Mouse (Mus musculus): ENCODE data around the gene Msh2. TPM values are rescaled to one million over a fixed set of nuclear protein-coding genes. Genes with fewer than 3 reads are reported as not detected.
A peak's percentile ranks its signal among the peaks of the same experiment; 100 is the strongest.

Gene Msh2
- polyA plus RNA-seq, 1 experiment = 5.6 TPM

- H3K27ac ChIP-seq (ENCODE audit: insufficient read depth, low read length) = no peak overlapping the region
- no peak for DNase-seq (ENCODE audit: low read depth in 1 of 2, low spot score in 2 of 2)
- WGBS = 96% methylated on average over 8 of the region's 8 CpGs
- no peak overlapping the region for H3K4me3 ChIP-seq (ENCODE audit: extremely low read depth, insufficient read depth, insufficient read length)
- no peaks in the 10 kb centered on the region for H3K4me1 ChIP-seq (ENCODE audit: control insufficient read depth, insufficient read depth, insufficient read length)
- TF ChIP-seq POLR2A (IDR thresholded peaks at IDR 0.05; ENCODE audit: low read depth, low read length) = no peak
- no peak for TF ChIP-seq CTCF (IDR thresholded peaks at IDR 0.05; ENCODE audit: extremely low read depth, insufficient read depth, insufficient read length, insufficient replicate concordance)
- H3K36me3 ChIP-seq (ENCODE audit: control insufficient read depth, insufficient read depth, low read length) = peaks cover 10% of the 10 kb centered on the region
- no peaks in the 10 kb centered on the region for H3K27me3 ChIP-seq (ENCODE audit: control insufficient read depth, insufficient read depth, low read length)
Observed at GRCm38 (mm10) chr17:87677656-87678055, 5.5 kb downstream of the Msh2 start.

- no peak for DNase-seq (ENCODE audit: low read depth in 1 of 2, low spot score in 2 of 2)
- no peaks in the 10 kb centered on the region for H3K4me1 ChIP-seq (ENCODE audit: control insufficient read depth, insufficient read depth, insufficient read length)
- peaks cover 35% of the 10 kb centered on the region for H3K36me3 ChIP-seq (ENCODE audit: control insufficient read depth, insufficient read depth, low read length)
- 93% methylated on average over 8 of the region's 8 CpGs for WGBS
- H3K27me3 ChIP-seq (ENCODE audit: control insufficient read depth, insufficient read depth, low read length) = no peaks in the 10 kb centered on the region
- TF ChIP-seq POLR2A (IDR thresholded peaks at IDR 0.05; ENCODE audit: low read depth, low read length) = no peak
- TF ChIP-seq CTCF (IDR thresholded peaks at IDR 0.05; ENCODE audit: extremely low read depth, insufficient read depth, insufficient read length, insufficient replicate concordance) = no peak
- no peak overlapping the region for H3K27ac ChIP-seq (ENCODE audit: insufficient read depth, low read length)
- H3K4me3 ChIP-seq (ENCODE audit: extremely low read depth, insufficient read depth, insufficient read length) = no peak overlapping the region
Observed at GRCm38 (mm10) chr17:87689217-87689616, 17.1 kb downstream of the Msh2 start.

- no peaks in the 10 kb centered on the region for H3K27me3 ChIP-seq (ENCODE audit: control insufficient read depth, insufficient read depth, low read length)
- 89% methylated on average over 5 of the region's 5 CpGs for WGBS
- no peak overlapping the region for H3K27ac ChIP-seq (ENCODE audit: insufficient read depth, low read length)
- H3K36me3 ChIP-seq (ENCODE audit: control insufficient read depth, insufficient read depth, low read length) = peaks cover 33% of the 10 kb centered on the region
- peak; percentile 12 to 32 for DNase-seq (ENCODE audit: low read depth in 1 of 2, low spot score in 2 of 2)
- TF ChIP-seq CTCF (IDR thresholded peaks at IDR 0.05; ENCODE audit: extremely low read depth, insufficient read depth, insufficient read length, insufficient replicate concordance) = peak; percentile 42; the same call in 1 of the 2 replicates
- TF ChIP-seq POLR2A (IDR thresholded peaks at IDR 0.05; ENCODE audit: low read depth, low read length) = no peak
- H3K4me1 ChIP-seq (ENCODE audit: control insufficient read depth, insufficient read depth, insufficient read length) = no peaks in the 10 kb centered on the region
- H3K4me3 ChIP-seq (ENCODE audit: extremely low read depth, insufficient read depth, insufficient read length) = no peak overlapping the region
Observed at GRCm38 (mm10) chr17:87691958-87692357, 19.8 kb downstream of the Msh2 start.

- WGBS = 93% methylated on average over 11 of the region's 11 CpGs
- Histone ChIP-seq H3K27ac (ENCODE audit: insufficient read depth, low read length) (no peak overlapping the region), H3K27me3 (ENCODE audit: control insufficient read depth, insufficient read depth, low read length) (no peaks in the 10 kb centered on the region), H3K36me3 (ENCODE audit: control insufficient read depth, insufficient read depth, low read length) (peaks cover 22% of the 10 kb centered on the region), H3K4me3 (ENCODE audit: extremely low read depth, insufficient read depth, insufficient read length) (no peak overlapping the region), H3K4me1 (ENCODE audit: control insufficient read depth, insufficient read depth, insufficient read length) (no peaks in the 10 kb centered on the region)
- TF ChIP-seq POLR2A (IDR thresholded peaks at IDR 0.05; ENCODE audit: low read depth, low read length) (no peak), CTCF (IDR thresholded peaks at IDR 0.05; ENCODE audit: extremely low read depth, insufficient read depth, insufficient read length, insufficient replicate concordance) (no peak)
- no peak for DNase-seq (ENCODE audit: low read depth in 1 of 2, low spot score in 2 of 2)
Observed at GRCm38 (mm10) chr17:87695874-87696465, 23.8 kb downstream of the Msh2 start.

DNA sequence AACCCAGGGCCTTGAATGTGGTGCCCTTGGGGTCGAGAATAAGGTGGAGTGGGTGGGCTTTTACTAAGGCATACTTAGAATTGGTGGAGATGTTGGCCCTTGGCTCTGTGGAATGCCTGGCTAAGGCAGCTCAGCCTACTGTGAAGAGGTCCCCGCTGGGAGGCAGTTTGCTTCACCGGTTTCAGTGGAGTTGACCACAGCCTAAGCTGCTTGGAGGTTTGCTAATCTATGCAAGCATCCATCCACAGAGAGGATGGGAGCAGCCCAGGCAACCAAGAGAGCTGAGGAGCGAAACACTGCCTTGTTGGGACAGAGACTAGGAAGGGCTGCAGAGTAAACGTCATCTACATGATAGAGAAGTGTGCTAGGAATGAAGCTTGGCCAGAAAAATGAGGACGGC, 24.7 kb downstream of the Msh2 start:
- H3K36me3 ChIP-seq (ENCODE audit: control insufficient read depth, insufficient read depth, low read length) = peaks cover 16% of the 10 kb centered on the region
- WGBS = 92% methylated on average over 6 of the region's 6 CpGs

GRCm38 (mm10) chr17:87698996-87699765, 27.1 kb downstream of the Msh2 start:
- H3K4me1 ChIP-seq (ENCODE audit: control insufficient read depth, insufficient read depth, insufficient read length) = no peaks in the 10 kb centered on the region
- no peak for DNase-seq (ENCODE audit: low read depth in 1 of 2, low spot score in 2 of 2)
- 90% methylated on average over 16 of the region's 16 CpGs for WGBS
- no peak for TF ChIP-seq CTCF (IDR thresholded peaks at IDR 0.05; ENCODE audit: extremely low read depth, insufficient read depth, insufficient read length, insufficient replicate concordance)
- TF ChIP-seq POLR2A (IDR thresholded peaks at IDR 0.05; ENCODE audit: low read depth, low read length) = no peak
- peaks cover 16% of the 10 kb centered on the region for H3K36me3 ChIP-seq (ENCODE audit: control insufficient read depth, insufficient read depth, low read length)
- H3K27ac ChIP-seq (ENCODE audit: insufficient read depth, low read length) = no peak overlapping the region
- no peak overlapping the region for H3K4me3 ChIP-seq (ENCODE audit: extremely low read depth, insufficient read depth, insufficient read length)
- no peaks in the 10 kb centered on the region for H3K27me3 ChIP-seq (ENCODE audit: control insufficient read depth, insufficient read depth, low read length)

More for the DNA sequence above, 24.7 kb downstream of the Msh2 start:
- H3K4me3 ChIP-seq (ENCODE audit: extremely low read depth, insufficient read depth, insufficient read length) = no peak overlapping the region
- TF ChIP-seq CTCF (IDR thresholded peaks at IDR 0.05; ENCODE audit: extremely low read depth, insufficient read depth, insufficient read length, insufficient replicate concordance) (no peak), POLR2A (IDR thresholded peaks at IDR 0.05; ENCODE audit: low read depth, low read length) (no peak)
- H3K27ac ChIP-seq (ENCODE audit: insufficient read depth, low read length) = no peak overlapping the region
- H3K27me3 ChIP-seq (ENCODE audit: control insufficient read depth, insufficient read depth, low read length) = no peaks in the 10 kb centered on the region
- DNase-seq (ENCODE audit: low read depth in 1 of 2, low spot score in 2 of 2) = no peak
- no peaks in the 10 kb centered on the region for H3K4me1 ChIP-seq (ENCODE audit: control insufficient read depth, insufficient read depth, insufficient read length)

GRCm38 (mm10) chr17:87700101-87700500, 28.0 kb downstream of the Msh2 start:
- TF ChIP-seq POLR2A (IDR thresholded peaks at IDR 0.05; ENCODE audit: low read depth, low read length) (no peak), CTCF (IDR thresholded peaks at IDR 0.05; ENCODE audit: extremely low read depth, insufficient read depth, insufficient read length, insufficient replicate concordance) (no peak)
- no peak for DNase-seq (ENCODE audit: low read depth in 1 of 2, low spot score in 2 of 2)
- Histone ChIP-seq H3K4me1 (ENCODE audit: control insufficient read depth, insufficient read depth, insufficient read length) (no peaks in the 10 kb centered on the region), H3K27me3 (ENCODE audit: control insufficient read depth, insufficient read depth, low read length) (no peaks in the 10 kb centered on the region), H3K36me3 (ENCODE audit: control insufficient read depth, insufficient read depth, low read length) (peaks cover 16% of the 10 kb centered on the region), H3K27ac (ENCODE audit: insufficient read depth, low read length) (no peak overlapping the region), H3K4me3 (ENCODE audit: extremely low read depth, insufficient read depth, insufficient read length) (no peak overlapping the region)
- WGBS = 94% methylated on average over 8 of the region's 8 CpGs

Data from spleen, adult 2 months (tissue).